Mouse (Mus musculus) brain, embryonic 14.5 days (tissue): ENCODE measurements around the gene Mettl9.

ENCODE experiments used
- CTCF ChIP-seq: fragments of 200-500 bp; IDR thresholded peaks from 2 replicates; pipeline ENCODE4 v1.5.1; 2012; ENCODE audit warnings: inconsistent platforms, mild to moderate bottlenecking, moderate library complexity, borderline replicate concordance; ENCODE audit not compliant: insufficient read depth, insufficient read length; ENCODE audit errors: extremely low read depth
- POLR2A ChIP-seq: fragments of 200-500 bp; IDR thresholded peaks from 2 replicates; pipeline ENCODE4 v1.6.1; 2012; ENCODE audit warnings: mild to moderate bottlenecking, inconsistent platforms, borderline replicate concordance; ENCODE audit not compliant: poor library complexity, insufficient read depth, insufficient read length, severe bottlenecking; ENCODE audit errors: extremely low read depth

- TF ChIP-seq POLR2A (no peak), CTCF (no peak)
Measured at GRCm38 (mm10) chr7:121018778-121019177, 15.5 kb upstream of the Mettl9 start.
